In genomic region chr13:70192101-70193025, GRCm38 (mm10) we compare ENCODE assay signal across 9 mouse cellular contexts.
DNase-seq lines count a peak whose midpoint lies in the region; ATAC-seq lines count a peak whose summit lies in the region.
"Had no signal": no experiment of that assay in that cellular context is flagged by ENCODE, and none has a peak within 500 bp of the region (broad histone marks: within the 10 kb centered on the region; RNA-seq: fewer than 3 reads in every experiment).

No protein-coding gene starts in this region.

- H3K9me3 ChIP-seq in midbrain, embryonic 15.5 days: no peaks in the 10 kb centered on the region
- H3K9me3 ChIP-seq in midbrain, embryonic 13.5 days: no peaks in the 10 kb centered on the region
- no peaks in the 10 kb centered on the region for H3K9me3 ChIP-seq in forebrain, embryonic 13.5 days (replicated peaks)

- H3K4me2 ChIP-seq in midbrain, embryonic 15.5 days: no peak overlapping the region
- no peak overlapping the region for H3K4me2 ChIP-seq in midbrain, embryonic 13.5 days (replicated peaks)
- no peak overlapping the region for H3K4me2 ChIP-seq in forebrain, embryonic 13.5 days

- WGBS in midbrain, embryonic 15.5 days: 74% methylated on average over 13 of the region's 13 CpGs
- WGBS in midbrain, embryonic 13.5 days: 77% methylated on average over 13 of the region's 13 CpGs
- whole genome bisulfite sequencing in forebrain, embryonic 13.5 days: 50% methylated on average over 13 of the region's 13 CpGs

- no peaks in the 10 kb centered on the region for H3K36me3 ChIP-seq in midbrain, embryonic 15.5 days (replicated peaks)
- H3K36me3 ChIP-seq in midbrain, embryonic 13.5 days: no peaks in the 10 kb centered on the region
- no peaks in the 10 kb centered on the region for H3K36me3 ChIP-seq in forebrain, embryonic 13.5 days (ENCODE audit: poor library complexity, severe bottlenecking)

- no peaks in the 10 kb centered on the region for H3K27me3 ChIP-seq in midbrain, embryonic 15.5 days (replicated peaks)
- H3K27me3 ChIP-seq in midbrain, embryonic 13.5 days: no peaks in the 10 kb centered on the region
- H3K27me3 ChIP-seq in forebrain, embryonic 13.5 days: no peaks in the 10 kb centered on the region

- DNase-seq in layer of hippocampus, adult 9-11 months: peak; percentile 75
- DNase-seq in right cerebral cortex, postnatal 25 days: peak; percentile 43
- DNase-seq in c-Kit-positive CD71-positive TER-119-positive erythroid progenitor cells, embryonic 14.5 days (ENCODE audit: low spot score): no peak
- DNase-seq in cerebellum, adult 18-20 months: no peak
- DNase-seq: kidney, adult 18-20 months; thymus, postnatal 25 days had no signal

- H3K9ac ChIP-seq in midbrain, embryonic 15.5 days: no peak overlapping the region
- H3K9ac ChIP-seq in midbrain, embryonic 13.5 days (replicated peaks): no peak overlapping the region
- no peak overlapping the region for H3K9ac ChIP-seq in forebrain, embryonic 13.5 days

- H3K27ac ChIP-seq in midbrain, embryonic 15.5 days: no peak overlapping the region
- no peak overlapping the region for H3K27ac ChIP-seq in midbrain, embryonic 13.5 days
- H3K27ac ChIP-seq in forebrain, embryonic 13.5 days: peak overlapping the region; percentile 65

- ATAC-seq in midbrain, embryonic 15.5 days (replicated peaks): peak; percentile 39; the same call in 1 of the 2 replicates
- no peak for ATAC-seq in midbrain, embryonic 13.5 days
- peak; percentile 93 for ATAC-seq in forebrain, embryonic 13.5 days

- H3K4me1 ChIP-seq in midbrain, embryonic 15.5 days: peaks cover 6% of the 10 kb centered on the region; the same call in 1 of the 2 replicates
- H3K4me1 ChIP-seq in midbrain, embryonic 13.5 days (replicated peaks): peaks cover 5% of the 10 kb centered on the region; the same call in 1 of the 2 replicates
- peaks cover 20% of the 10 kb centered on the region for H3K4me1 ChIP-seq in forebrain, embryonic 13.5 days

- H3K4me3 ChIP-seq in midbrain, embryonic 15.5 days: no peak overlapping the region
- H3K4me3 ChIP-seq in midbrain, embryonic 13.5 days (replicated peaks): no peak overlapping the region
- H3K4me3 ChIP-seq in forebrain, embryonic 13.5 days: no peak overlapping the region

Comparison
In these comparisons a context has a peak if more than half of its experiments do, and no peak if none do; other contexts are left out.
1. DNase-seq: peak in layer of hippocampus, adult 9-11 months (single experiment) and right cerebral cortex, postnatal 25 days (single experiment); none in c-Kit-positive CD71-positive TER-119-positive erythroid progenitor cells, embryonic 14.5 days (single experiment) and cerebellum, adult 18-20 months (0 of 2).